Mouse (Mus musculus) bone marrow, adult 2 months (tissue): Measurements from ENCODE around the gene Kif2c. TPM values are rescaled to one million over a fixed set of nuclear protein-coding genes. Genes with fewer than 3 reads are reported as not detected.

Experiments
- H3K27ac ChIP-seq: fragments of 200-500 bp; 2 replicates; pipeline ENCODE4 v1.5.1; 2012; ENCODE audit warnings: low read depth, mild to moderate bottlenecking, control low read depth, inconsistent platforms, low read length; ENCODE audit not compliant: control insufficient read depth, poor library complexity, insufficient read depth
- H3K4me1 ChIP-seq: fragments of 200-500 bp; 2 replicates; pipeline ENCODE4 v1.6.1; 2011; ENCODE audit warnings: low read length; ENCODE audit not compliant: control insufficient read depth, insufficient read depth
- H3K4me3 ChIP-seq: fragments of 200-500 bp; replicated peaks from 2 replicates; pipeline ENCODE3; 2011; ENCODE audit warnings: mild to moderate bottlenecking, low read depth, low read length, control low read depth; ENCODE audit not compliant: control insufficient read depth
- CTCF ChIP-seq: fragments of 200-500 bp; IDR thresholded peaks from 2 replicates; pipeline ENCODE4 v1.5.1; 2011; ENCODE audit warnings: low read length, control low read depth; ENCODE audit not compliant: control insufficient read depth, insufficient read depth
- POLR2A ChIP-seq: fragments of 200-500 bp; IDR thresholded peaks from 2 replicates; pipeline ENCODE4 v1.6.1; 2011; ENCODE audit warnings: low read depth, mild to moderate bottlenecking, control low read depth, low read length, borderline replicate concordance; ENCODE audit not compliant: control insufficient read depth
- WGBS: fragments of 180-500 bp; shearing (Covaris S2); methylation state at CpG from one replicate; pipeline ENCODE4 v1.1.7; 2018; 5-methylcytosine and 5-hydroxymethylcytosine counted together
- polyA plus RNA-seq: library from polyadenylated mRNA; stranded (reverse); fragments of >200 nt; gene quantifications from 2 replicates; pipeline ENCODE4 v1.2.4, GENCODE M21; 2011; ENCODE audit warnings: low replicate concordance; ENCODE audit not compliant: missing spikeins, insufficient read depth, insufficient read length

Gene Kif2c
- polyA plus RNA-seq, 1 experiment = 33.6 TPM

- 80% methylated on average over 4 of the region's 4 CpGs for WGBS
- H3K27ac ChIP-seq = no peak overlapping the region
- peaks cover 16% of the 10 kb centered on the region for H3K4me1 ChIP-seq
- no peak overlapping the region for H3K4me3 ChIP-seq
- TF ChIP-seq POLR2A = no peak
- TF ChIP-seq CTCF = no peak
Measured at GRCm38 (mm10) chr4:117122209-117122608, 60.2 kb downstream of the Kif2c start.

- TF ChIP-seq POLR2A (peak; percentile 55; the same call in 1 of the 2 replicates), CTCF (peak; percentile 91)
- H3K4me1 ChIP-seq = peaks cover 10% of the 10 kb centered on the region
- peak overlapping the region; percentile 81 for H3K27ac ChIP-seq
- WGBS = under 1% methylated on average over 69 of the region's 69 CpGs
- H3K4me3 ChIP-seq = peak overlapping the region; percentile 83
Measured at GRCm38 (mm10) chr4:117120445-117121414, 61.7 kb downstream of the Kif2c start.

GRCm38 (mm10) chr4:117120052-117120444, 62.4 kb downstream of the Kif2c start:
- WGBS = 6% methylated on average over 10 of the region's 10 CpGs
- H3K4me1 ChIP-seq = peaks cover 9% of the 10 kb centered on the region

GRCm38 (mm10) chr4:117119636-117120035, 62.8 kb downstream of the Kif2c start:
- H3K4me3 ChIP-seq = no peak overlapping the region
- peaks cover 9% of the 10 kb centered on the region for H3K4me1 ChIP-seq
- 88% methylated on average over 5 of the region's 5 CpGs for WGBS
- TF ChIP-seq POLR2A (no peak), CTCF (no peak)
- peak overlapping the region; percentile 81; the same call in 1 of the 2 replicates for H3K27ac ChIP-seq

More at GRCm38 (mm10) chr4:117120052-117120444, 62.4 kb downstream of the Kif2c start:
- Histone ChIP-seq H3K4me3 (peak overlapping the region; percentile 83), H3K27ac (peak overlapping the region; percentile 81)
- TF ChIP-seq POLR2A (no peak), CTCF (no peak)

- TF ChIP-seq POLR2A (no peak), CTCF (no peak)
- peak overlapping the region; percentile 46 for H3K27ac ChIP-seq
- WGBS = 60% methylated on average over 7 of the region's 7 CpGs
- no peak overlapping the region for H3K4me3 ChIP-seq
- H3K4me1 ChIP-seq = peaks cover 1% of the 10 kb centered on the region; the same call in 1 of the 2 replicates
Measured at GRCm38 (mm10) chr4:117117931-117118330, 64.5 kb downstream of the Kif2c start.

GRCm38 (mm10) chr4:117115592-117115991, 66.8 kb downstream of the Kif2c start:
- no peak overlapping the region for H3K27ac ChIP-seq
- WGBS = 82% methylated on average over 5 of the region's 5 CpGs
- TF ChIP-seq CTCF = no peak
- no peak for TF ChIP-seq POLR2A
- peaks cover 1% of the 10 kb centered on the region; the same call in 1 of the 2 replicates for H3K4me1 ChIP-seq
- no peak overlapping the region for H3K4me3 ChIP-seq

GRCm38 (mm10) chr4:117113237-117113636, 69.2 kb downstream of the Kif2c start:
- no peak overlapping the region for H3K4me3 ChIP-seq
- H3K4me1 ChIP-seq = peaks cover 1% of the 10 kb centered on the region; the same call in 1 of the 2 replicates
- WGBS = 93% methylated on average over 1 of the region's 1 CpGs
- H3K27ac ChIP-seq = no peak overlapping the region
- TF ChIP-seq POLR2A = no peak
- TF ChIP-seq CTCF = peak; percentile 34; the same call in 1 of the 2 replicates

GRCm38 (mm10) chr4:117110985-117111384, 71.5 kb downstream of the Kif2c start:
- Histone ChIP-seq H3K27ac (no peak overlapping the region), H3K4me1 (no peaks in the 10 kb centered on the region), H3K4me3 (no peak overlapping the region)
- 72% methylated on average over 11 of the region's 11 CpGs for WGBS
- TF ChIP-seq POLR2A (no peak), CTCF (no peak)
